Mouse (Mus musculus) layer of hippocampus, adult 9-11 months (tissue): ENCODE measurements around the gene Zfp952.
"Not testable (repeated sequence)": the region's sequence is repeated elsewhere in the genome, so short reads cannot be mapped to it uniquely, and the experiment has no call there.

ENCODE experiments used
- DNase-seq: peaks from one replicate; pipeline ENCODE4 v3.0.0; 2022

The Zfp952 gene

DNA sequence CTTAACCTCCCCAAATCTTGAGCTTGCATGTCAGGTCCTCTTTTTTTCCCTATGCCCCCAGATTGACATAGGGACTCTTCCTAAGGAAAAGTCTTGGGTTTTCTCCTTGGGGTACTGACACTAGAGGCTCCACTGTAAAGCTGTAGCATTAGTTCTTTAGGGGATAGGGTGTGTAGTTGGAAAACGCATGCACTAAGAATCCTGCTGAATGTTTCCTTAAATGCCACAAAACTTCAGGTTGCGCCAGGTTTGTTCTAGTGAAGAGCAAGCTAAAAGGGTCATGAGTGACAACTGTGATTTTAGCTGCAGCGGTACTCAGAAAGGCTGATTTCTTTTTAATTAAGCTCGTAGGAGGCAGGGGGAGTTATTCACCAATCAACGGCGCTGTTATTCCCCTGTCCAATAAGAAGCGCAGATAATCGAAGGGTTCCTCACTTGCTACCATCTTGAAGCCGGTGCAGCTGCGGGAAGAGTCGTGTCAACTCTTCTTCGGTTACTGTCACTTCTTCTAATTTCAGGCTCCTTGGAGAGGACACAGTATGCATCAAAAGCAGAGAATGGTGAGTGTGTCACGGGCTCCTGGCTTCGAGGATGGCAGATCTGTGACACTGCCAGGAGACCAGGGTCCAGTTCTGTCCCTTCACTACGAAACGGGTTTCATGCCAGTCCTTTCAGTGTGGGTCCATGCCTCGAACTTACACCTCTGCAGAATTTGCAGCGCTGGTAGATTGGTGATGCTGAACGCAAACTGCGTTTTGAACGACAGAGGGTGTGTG is at the start of gene Zfp952:
TSS of gene Zfp952 (plus strand) at position 431 of the 776 bp plus-strand sequence.
- peak; percentile 94 for DNase-seq

DNA sequence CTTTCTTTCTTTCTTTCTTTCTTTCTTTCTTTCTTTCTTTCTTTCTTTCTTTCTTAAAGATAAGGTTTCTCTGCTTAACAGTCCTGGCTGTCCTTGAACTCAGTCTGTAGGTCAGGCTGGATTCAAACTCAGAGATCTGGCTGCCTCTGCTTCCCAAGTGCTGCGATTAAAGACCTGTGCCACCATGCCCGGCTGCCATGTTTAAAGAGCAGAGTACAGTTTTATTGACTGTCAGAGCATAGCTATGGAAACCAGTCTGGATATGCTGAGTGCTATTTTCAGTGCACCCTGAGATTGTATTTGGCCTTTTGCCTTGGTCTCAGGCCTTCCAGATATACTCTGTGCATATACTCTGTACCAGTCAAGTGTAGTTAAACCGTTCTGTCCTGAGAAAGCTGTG is 49.3 kb upstream of the Zfp952 start:
- DNase-seq: no peak

DNA sequence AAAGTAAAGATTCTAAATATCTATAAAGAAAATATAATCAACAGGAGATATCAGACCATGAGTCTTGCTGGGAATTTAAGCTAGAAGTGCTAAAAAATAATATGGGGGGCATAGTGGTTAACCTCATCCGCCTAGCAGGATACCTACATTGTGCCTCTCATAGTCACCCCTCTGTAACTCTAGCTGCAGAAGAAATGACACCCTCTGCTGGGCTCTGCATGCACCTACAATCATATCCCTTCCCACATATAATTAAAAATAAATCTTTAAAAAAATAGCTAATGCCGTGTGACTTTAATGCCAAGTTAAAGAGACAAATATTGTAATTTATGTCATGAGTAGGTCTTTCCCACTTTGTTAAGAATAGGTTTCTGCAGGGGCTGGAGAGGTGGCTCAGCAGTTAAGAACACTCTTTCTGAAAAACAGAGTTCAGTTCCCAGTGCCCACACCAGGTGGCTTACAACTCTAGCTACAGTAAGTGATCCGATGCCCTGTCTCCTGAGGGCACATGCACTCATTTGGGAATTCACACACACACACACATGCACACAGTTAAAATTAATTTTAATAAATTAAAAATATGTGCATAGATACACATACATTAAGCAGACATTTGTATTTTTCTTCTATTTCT is 48.4 kb upstream of the Zfp952 start:
- DNase-seq: no peak

DNA sequence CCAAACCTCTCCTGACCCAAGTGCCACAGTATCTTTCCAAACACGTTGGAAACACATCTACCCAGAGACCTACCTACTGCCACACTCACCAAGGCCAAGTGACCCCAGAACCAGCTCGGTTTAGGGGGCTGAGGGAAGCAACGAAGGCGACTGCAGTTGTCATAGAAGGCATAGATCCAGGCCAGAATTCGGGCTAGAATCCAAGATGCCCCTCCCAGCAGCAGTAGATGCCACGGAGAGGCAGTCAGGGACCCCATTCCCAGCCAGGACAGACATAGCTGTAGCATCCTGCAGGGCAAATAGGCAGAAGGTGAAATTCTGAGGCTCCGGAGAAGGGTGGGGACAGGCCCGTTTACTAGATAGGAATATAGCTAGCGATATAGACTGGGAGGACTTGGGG is 46.2 kb upstream of the Zfp952 start:
- DNase-seq: no peak

DNA sequence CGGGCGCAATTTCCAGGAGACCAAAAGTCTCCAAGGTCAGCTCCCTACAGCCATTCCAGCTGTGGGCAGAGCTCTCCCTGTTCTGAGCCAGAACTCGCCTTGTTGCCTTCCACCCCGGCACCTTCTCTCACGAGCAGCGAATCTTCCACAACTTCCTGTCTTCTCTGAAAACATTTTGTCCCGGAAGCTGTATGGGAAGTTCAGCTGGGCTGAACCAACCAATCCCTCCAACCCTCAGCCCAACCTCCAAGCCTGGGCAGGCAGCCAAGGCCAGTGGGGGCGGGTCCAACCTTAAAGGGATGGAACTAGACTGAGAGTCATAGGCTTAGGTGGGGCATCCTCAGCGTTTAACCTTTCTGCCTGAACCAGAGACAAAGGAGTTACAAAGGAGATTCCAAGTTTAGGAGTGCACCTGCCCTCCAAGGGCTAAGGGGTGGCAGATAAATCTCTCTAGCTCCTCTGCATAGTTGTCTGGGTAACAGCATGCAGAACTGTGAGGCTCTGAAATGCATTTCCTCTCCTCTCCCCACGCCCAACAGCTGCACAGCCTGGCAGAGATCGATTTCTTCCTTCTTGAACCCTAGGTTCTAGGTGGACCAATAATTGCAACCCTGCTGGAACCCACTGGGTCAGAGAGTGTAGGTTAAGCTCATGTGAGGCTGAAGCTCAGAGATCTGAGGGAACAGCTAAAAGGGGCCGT is 45.6 kb upstream of the Zfp952 start, which contains the start of gene Cyp4f13:
TSS of gene Cyp4f13 (minus strand) at position 188 of the 700 bp plus-strand sequence.
- DNase-seq: peak; percentile 92

DNA sequence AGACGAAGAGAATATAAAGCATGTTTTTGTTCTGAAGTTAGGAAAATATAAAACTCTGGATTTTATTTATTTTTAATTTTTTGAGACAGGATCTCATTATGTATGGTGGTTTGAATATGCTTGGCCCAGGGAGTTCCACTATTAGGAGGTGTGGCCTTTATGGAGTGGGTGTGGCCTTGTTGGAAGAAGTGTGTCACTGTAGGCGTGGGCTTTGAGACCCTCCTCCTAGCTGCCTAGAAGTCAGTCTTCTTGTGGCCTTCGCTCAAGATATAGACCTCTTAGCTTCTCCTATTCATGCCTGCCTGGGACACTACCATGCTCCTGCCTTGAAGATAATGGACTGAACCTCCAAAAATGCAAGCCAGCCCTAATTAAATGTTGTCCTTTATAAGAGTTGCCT is 42.8 kb upstream of the Zfp952 start:
- DNase-seq: no peak

DNA sequence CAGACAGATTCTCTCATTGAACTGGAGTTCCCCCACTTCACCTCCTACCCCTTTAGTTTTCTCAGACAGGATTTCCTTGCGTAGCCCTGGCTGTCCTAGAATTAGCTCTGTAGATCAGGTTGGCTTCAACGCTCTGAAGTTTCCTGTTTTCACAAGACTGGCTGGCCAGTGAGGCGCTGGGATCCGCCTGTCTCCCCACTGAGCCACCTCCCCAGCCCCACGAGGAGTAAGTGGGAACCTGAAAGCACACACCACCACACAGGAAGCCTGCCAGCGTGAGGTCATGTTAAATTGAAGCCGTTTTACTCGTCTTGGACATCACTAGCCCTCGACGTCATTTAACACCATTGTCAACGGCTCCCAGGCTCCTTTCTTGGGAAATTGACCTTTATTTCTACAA is 41.9 kb upstream of the Zfp952 start:
- no peak for DNase-seq

DNA sequence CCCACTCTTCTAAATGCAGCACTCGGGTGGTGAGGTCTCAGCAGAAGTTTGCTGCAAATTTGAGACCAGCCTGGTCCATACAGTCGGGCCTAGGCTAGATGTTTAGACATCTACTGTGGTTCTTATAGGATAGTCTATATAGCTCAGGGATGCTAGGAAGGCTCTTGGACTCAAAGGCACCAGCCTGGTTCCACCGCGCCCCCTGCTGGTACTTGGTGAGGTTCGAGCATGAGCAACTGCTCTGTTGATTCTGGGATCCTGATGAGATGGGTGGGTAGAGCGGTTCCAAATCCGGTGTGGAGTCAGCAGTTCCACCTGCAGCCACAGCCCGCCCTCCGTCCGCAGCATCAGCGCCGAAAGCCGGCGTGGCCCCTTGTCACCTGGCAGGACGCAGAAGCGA is 41.5 kb upstream of the Zfp952 start:
- DNase-seq: peak; percentile 79

DNA sequence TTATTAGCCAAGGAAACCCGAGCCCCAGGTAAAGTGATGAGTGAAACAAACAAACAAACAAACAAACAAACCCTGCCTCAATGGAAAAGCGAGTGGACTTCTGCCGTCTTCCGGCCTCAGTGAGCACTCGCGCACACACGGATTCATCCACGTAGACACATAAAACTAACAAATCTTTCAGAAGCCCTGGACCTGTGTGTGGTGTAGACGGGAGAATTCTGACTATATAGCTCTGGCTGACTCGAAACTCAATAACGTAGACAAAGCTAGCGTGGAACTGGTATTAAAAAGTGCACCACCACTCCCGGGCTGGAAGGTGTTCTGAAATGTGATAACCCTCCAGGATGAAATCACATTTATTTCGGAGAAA is 27.7 kb upstream of the Zfp952 start:
- DNase-seq: no peak

DNA sequence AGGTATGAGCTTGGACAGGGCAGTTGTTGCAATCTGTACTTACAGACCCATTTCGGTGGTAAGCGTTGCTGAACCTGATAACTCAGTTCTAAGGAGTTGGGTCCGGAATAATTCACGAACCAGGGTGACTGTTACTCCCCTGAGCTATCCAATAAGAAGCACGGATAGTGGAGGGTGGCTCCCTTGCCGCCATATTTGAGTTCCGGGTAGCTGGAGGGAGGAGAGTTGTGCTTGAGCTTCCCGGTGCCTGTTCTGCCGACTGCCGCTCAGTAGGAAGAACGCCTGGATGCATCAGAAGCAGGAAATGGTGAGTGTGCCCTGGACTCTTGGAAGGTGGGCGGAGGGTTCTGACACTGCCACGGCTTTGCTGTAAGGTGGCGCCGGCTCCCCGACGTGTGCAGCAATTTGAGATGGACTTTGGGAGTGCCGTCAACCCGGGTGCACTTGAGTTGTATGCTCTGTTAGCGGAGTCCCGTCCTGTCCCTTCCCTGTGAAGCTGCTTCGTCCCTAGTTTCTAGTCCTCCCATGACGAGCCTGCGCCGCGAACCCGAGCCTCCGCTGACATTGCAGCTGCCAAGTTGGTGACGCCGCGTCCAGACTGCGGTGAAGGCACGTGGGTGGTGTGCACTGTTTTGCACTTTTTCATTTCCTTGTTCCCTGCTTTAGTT is 27.2 kb upstream of the Zfp952 start, which contains the start of gene Zfp472:
TSS of gene Zfp472 (plus strand) at position 192 of the 668 bp plus-strand sequence.
- DNase-seq: peak; percentile 93

DNA sequence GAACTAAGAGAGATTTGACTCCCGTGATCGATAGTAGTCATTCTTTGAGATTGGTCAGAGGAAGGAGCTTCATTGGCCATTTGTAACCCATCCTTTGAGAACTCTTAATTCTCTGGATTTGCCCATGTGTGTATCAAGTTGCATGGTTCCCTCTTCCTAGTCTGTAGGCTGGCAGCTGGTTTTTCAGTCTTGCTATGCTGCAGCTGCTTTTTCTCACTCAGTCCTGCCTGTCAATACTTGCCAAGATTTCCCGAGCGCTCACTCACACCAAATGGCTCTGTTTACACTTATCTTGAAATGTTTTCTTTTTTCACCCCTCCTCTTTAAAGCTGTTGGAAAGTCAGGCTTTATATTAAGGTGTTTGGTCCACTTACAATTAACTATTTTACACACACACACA is 11.6 kb upstream of the Zfp952 start:
- no peak for DNase-seq

DNA sequence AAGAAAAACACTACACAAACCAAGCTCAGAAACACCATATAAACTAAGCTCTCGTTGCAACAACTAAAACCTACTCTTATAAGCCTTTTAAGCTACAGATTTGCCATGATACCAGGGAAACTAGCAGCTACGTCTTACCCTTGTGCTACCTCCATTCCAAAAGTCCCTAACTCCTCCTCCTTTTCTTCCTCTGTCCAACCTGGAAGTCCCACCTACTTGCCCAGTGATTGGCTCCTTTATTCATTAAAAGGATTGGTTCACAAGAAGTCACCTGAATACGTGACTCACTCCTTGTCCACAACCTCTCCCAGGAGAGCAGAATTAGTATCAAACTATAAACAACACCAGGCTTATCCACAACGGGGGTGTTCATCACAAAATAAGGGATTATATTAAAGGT is 6.6 kb upstream of the Zfp952 start:
- no peak for DNase-seq

DNA sequence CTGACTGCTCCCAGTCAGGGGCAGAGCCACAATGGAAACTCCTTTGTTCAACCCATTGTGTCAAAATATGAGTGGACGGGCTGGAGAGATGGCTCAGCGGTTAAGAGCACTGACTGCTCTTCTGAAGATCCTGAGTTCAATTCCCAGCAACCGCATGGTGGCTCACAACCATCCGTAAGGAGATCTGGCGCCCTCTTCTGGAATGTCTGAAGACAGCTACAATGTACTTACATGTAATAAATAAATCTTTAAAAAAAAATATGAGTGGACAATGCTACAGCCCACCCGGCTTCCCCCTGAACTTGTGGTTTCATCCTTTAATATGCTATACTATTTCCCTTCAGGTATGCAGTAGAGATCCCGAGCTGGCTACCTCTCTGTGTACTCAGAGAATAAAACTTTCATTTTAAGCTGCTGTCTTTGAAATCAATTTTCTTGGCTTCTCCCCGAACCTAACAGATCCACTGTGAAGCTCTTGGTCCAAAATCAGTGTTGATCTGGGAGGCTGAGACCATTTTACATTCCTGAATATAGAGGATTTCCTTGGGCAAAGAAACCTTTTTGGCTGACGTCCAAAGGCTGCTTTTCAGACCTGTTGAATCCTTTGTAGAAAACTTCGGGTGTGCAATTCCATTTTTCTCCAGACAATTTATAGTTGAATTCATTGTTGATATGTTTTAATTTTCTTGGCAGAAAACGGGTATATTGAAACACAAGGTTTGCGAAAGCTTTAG is 797 bp upstream of the Zfp952 start:
- no peak for DNase-seq

DNA sequence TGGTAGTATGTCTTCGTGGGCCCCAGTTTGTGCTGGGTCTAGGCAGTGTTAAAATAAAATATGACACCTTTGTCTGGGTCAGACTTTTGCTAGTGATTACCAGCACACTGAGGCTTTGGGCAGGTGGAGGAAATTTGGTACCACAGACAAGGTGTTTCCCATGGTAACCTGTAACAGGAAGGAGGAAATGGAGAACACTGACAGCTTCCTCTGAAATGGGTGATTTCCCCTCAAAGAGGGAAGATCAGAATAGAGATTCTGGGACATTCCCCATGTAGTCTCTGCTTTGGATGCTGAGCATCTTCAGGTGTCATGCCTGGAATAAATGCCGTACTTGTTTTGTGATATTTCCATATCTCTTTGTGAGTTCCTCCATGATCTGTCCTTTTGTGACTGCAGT is 5.6 kb downstream of the Zfp952 start:
- DNase-seq: no peak

DNA sequence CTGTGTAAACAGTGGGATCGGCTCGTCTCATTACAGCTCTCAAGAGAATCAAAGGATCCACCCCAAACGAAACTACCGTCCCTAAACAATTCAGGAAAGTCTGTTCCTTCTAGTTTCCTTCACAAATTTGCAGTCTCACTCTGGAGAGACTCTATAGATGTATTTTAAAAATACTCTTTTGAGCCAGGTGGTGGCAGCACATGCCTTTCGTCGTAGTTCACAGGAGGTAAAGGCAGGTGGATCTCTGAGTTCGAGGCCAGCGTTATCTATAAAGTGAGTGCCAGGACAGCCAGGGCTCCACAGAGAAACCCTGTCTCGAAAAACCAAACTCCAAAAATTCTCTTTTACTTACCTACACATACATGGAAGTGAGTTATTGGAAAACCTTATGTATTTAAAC is 15.4 kb downstream of the Zfp952 start:
- no peak for DNase-seq

DNA sequence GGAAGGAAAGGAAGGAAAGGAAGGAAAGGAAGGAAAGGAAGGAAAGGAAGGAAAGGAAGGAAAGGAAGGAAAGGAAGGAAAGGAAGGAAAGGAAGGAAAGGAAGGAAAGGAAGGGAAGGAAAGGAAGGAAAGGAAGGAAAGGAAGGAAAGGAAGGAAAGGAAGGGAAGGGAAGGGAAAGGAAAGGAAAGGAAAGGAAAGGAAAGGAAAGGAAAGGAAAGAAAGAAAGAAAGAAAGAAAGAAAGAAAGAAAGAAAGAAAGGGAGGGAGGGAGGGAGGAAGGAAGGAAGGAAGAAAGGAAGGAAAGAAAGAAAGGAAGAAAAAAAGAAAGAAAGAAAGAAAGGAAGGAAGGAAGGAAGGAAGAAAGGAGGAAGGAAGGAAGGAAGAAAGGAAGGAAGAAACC is 27.5 kb downstream of the Zfp952 start:
- DNase-seq: not testable (repeated sequence)

DNA sequence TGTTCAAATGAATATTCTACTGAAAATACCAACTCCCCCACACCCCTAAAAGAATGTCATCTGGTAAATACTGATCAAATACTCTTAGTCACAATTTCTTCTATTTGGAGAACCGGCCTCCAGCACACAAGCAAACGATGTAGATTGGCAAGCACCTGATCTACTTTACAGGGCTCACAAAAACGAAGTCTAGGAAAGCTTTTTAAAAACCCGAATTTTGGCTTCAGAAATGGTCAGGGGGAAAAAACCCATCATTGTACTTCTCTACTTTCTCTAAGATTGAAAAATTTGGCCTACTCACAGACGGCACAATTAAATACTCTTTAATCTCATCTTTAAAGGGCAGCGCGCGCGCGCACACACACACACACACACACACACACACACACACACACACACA is 39.4 kb downstream of the Zfp952 start:
- no peak for DNase-seq

DNA sequence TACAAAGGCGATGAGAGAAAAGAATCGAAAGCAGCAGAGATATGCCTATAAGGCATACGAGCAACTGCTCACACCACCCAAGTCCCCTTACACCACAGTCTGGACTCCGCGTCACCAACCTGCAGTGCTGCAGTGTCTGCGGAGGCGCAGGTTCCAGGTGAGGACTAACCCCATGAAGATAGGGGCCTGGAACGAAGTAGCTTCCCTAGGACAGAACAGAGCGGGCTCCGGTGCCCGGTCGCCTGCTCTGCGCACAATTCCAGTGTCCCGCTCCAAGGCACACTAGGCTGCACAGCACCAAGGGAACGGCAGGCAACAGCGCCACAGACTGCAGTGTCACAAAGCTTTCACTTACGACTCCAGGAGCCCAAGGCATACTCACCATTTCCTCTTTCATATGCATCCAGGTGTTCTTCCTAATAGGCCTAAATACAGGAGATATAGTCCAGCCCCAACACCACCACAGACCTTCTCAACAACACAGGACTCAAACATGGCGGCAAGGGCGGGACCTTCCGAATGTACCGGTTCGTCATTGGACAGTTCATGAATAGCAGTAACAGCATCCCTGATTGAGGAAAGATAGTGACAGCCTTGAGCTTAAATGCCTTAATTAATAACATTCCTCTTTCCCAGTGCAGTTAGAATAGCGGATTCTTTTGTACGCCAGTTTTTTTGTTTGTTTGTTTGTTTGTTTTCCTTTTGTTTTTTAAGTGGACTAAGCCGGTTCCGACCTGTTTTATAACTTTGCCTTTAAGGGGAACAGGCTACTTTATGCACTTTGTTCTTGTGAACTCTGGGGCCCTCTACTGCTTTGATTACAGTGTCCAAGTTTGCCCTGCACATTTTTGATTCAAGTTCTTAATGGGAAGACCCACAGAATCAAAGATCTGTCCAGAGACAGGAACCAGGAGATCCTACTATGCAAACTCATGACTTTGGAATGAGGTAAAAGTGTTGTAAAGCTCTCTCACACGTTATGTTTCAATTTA is 40.3 kb downstream of the Zfp952 start, which contains the start of gene Zfp763:
TSS of gene Zfp763 (minus strand) at position 503 of the 992 bp plus-strand sequence.
- peak; percentile 87 for DNase-seq
